Mouse (Mus musculus) spleen, embryonic (tissue): ENCODE measurements at regions not wholly inside any gene's neighbourhood (a gene's known extent, or its start where the extent isn't known, plus 50 kb on each side); places are given as distances from the start of the nearest gene placed in this dataset.

ENCODE experiments used
- CTCF ChIA-PET: fragments of 350-600 bp; sonication (Branson Sonifier 250); formaldehyde crosslinking; loops from one replicate; lab custom pipeline; 2022; lab: Charles Lee

DNA sequence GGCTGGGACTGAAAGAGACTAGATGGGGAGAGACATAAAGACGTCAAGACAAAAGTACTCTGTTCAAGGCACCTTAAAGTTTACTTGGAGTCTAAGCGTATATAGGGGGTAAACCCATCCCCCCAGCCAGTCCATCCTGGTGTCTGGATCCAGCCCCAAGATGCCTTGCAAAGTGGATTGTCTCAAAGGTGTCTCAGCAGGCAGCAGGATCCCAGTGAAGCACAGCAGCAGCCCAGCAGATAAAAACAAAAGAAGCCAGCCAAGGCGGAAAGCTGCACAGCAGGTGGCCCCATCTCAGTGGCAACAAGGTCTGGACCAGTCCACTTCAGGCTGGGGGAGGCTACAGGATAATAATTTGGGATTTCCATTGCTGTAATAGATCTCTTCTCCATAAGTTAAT is 72.0 kb upstream of the Col5a2 start:
- CTCF ChIA-PET, result no interaction called here

DNA sequence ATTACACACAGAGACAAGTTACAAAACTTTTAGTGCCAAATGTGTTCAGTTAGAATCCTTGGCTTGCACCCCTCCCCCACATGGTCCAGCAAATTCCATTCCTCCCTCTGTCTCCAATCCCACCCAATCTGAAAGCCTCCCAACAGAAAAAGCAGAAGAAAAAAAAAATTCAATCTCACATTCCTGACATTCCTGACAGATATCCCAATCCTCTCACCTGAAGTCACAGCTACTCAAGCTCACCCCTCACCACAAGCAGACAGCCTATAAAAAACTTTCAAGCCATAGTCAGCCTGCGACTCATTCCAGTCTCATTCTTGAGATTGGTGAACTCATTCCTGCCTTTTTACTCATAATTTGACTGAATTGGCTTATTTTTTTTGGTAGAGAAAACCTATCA is 77.4 kb upstream of the Col5a2 start:
- CTCF ChIA-PET, result no interaction called here

DNA sequence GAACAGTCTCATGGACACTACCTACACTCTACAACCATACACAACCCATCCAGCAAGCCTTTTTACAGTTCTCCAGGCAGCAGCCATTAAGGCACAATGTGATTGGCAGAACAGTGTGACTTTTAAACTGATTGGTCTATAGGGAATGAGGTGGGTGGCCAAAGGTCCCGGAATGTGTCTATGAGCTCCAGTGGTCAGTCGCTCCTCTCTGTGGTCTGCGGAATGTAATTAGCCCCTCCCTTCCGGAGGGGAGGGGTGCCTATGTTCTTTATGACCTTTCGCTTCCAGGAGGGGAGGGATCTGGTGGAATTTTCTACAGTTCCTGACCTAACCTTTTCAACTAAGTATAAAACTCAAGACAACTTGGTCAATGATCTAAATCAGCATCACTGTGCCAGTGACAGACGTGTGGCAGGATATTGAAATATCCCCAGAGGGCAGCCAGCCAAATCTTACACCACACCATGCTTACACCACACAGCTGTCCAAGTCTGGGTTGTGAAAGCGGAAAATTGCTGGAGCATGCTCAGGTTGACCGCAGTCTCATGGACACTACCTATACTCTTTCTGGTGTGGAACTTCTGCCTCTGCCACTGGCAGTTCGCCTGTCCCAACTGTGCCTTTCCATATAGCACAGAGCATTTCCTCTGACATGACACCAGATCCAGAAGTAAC is 84.4 kb upstream of the Col5a2 start:
- CTCF ChIA-PET, result no interaction called here

DNA sequence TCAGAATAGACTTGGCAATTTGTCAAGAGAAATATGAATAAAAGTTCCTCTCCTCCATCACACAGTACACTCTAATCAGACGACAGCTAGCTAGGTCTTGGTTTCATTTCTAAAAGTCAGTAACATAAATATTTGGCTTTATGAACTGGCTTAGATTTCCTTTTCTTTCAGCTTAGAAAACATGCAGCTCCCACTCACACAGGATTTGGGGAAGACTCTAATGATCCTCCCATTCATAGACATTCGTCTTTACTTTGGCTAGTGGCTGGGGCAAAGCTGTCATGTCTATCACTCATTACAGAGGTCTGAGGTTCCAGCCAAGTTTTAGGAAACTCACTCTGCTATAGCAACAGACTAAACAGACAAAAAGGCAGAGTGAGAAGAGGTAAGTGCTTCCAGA is 94.2 kb upstream of the Col5a2 start:
- CTCF ChIA-PET, result no interaction called here

DNA sequence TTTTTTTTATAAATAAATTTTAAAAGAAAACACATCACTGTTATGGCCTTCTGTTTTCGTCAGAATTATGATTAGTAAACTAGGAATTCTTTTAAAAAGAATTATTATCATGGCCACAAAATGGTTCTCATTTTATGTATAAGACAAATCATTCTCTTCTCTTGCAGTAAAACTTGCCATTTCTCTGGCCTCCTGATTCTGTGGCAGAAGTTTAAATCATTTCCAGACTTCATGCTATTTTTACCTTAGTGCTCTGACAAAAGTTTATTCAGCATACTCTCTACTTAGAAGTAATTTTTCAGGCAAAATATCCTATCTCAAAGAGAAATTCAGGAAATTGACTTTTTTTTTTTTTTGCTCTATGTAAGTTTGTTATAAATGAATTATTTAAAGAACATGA is 96.3 kb upstream of the Col5a2 start:
- CTCF ChIA-PET, result no interaction called here

DNA sequence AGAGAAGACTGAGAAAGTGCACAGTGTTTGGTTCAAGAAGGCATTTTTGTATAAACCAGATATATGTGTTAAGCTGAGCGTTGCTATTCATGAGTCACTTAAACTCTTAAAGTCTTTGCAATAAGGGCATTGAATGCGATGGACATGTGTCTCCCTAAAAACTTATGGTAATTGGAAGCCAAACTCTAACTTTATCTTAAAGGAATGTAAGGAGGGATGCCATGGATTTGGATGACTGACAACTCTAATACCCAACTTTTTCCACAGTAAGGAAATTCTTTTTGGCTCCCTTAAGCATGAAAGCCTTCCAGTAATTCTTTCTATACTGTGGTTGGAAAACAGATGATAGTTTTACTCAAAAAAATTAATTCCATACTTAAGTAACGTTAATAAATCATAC is 96.9 kb upstream of the Col5a2 start:
- CTCF ChIA-PET, result no interaction called here

DNA sequence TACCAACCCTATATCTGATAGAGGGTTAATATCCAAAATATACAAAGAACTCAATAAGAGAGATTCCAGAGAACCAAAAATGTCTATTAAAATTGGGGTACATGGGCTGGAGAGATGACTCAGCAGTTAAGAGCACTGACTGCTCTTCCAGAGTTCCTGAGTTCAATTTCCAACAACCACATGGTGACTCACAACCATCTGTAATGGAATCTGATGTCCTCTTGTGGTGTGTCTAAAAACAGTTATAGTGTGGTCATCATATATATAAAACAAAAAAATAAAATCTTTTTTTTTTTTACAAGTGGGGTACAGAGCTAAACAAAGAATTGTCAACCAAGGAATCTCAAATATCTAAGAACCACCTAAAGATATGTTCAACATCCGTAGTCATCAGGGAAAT is 102.5 kb upstream of the Col5a2 start:
- CTCF ChIA-PET, result no interaction called here

DNA sequence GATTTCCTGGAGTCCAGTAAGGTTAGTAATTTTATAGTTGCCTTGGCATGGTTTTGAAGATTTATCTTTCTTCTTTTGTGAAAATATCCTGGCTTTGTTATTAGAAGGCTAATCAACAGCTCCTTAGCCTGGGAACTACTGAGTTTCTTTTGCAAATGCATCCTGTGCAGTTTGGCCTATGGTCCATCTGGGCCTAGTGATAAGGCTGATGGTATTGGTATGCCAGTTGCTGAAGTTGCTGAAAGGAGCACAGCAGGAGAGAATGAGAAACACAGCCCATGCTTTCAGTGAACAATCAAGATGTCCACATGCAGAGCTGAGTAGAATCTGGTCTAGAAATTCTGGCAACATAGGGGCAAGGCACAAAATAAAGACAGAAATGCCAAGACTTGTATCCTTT is 105.2 kb upstream of the Col5a2 start:
- CTCF ChIA-PET, result no interaction called here

DNA sequence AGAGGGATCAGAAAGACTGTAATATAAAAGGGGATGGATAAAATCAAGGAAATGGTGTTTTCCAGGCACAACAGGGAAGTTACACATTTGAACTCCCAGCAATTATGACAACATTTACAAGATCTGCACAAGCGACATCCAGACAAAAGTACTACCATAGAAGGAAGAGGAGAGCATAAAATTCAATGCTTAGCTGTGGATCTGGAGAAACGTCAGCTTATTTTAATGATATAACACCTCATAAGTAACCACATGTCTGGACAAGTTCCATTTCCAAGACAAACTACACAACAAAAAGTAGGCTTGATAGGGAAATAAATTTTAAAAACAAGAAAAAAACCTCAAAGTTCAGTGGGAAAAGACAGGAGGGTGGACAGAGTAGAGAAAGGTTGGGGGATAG is 115.9 kb upstream of the Col5a2 start:
- CTCF ChIA-PET, result no interaction called here

DNA sequence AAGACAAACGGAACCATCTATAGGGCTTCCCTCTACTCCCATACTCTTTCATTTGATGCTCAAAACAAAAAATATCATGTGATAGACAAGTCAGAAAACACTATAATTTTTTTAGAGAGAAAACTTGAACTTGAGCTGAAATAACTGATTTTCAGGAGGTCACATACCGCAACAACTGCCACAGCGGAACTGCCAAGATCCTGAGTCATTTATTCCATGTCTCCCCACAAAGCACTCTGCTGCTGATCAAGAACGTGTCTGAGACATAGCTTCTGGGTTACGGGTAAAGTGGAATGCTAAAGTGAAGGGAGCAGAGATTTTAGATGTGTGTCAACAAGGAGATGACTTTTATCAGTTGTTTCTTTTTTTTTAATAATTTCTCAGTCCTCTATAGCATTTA is 122.8 kb upstream of the Col5a2 start:
- CTCF ChIA-PET, result no interaction called here

DNA sequence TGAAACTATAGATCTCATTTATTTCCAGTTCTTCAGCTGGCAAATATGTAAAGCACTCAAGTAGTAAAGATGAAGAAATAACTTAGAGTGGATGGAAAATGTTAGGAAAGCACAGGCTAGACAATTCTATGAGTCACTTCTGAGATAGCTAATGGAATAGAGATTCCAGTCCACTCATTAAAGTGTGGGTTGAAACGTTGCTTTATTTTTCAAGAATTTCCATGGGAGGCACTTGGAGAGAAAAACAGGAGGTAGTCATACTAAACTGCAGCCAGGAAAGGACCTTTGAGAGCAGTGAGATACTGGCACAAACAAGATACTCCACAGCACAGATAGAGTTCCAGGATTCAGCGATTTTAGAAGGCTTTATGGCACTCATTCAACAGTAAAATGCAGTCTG is 123.7 kb upstream of the Col5a2 start:
- CTCF ChIA-PET, result no interaction called here

DNA sequence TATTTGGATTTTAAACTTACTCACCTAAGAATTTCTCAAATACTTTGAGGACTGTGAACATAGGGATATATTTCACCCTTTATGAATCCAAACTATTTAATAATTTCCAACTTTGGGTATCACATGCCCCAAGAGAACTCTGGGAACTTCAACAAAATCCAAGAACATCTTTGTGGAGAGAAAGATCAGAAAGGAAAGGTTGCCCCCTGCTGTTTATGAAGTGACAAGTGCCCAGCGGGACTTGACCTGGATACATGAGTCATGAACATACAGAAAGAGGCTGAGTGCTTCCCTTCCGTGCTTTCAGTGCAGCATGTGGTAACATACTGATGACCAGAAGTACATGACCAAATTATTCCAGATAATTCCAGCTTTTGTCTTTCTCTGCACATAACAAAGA is 124.8 kb upstream of the Col5a2 start:
- CTCF ChIA-PET, result interaction anchor here (0.6 kb wide), 1 partner anchor 327 kb away, joined by 3 read pairs; no protein-coding TSS in a partner anchor

DNA sequence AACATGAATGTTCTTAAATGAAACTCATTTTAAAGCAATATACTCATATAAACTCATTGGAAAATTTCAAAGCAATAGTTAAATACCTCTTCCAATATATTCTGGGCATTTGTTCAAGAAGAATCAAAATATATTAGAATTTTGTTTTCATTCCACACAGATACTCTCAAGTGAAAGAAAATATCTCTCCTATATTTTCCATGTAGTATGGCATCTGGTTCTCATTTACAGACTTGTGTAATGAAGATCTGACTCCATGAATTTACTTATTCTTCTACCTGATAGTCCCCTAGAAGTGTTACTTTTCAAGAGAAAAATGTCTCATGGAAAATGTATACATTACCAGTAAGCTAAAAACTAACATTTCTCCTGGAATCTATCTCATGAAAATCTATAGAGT is 144.2 kb upstream of the Col5a2 start:
- CTCF ChIA-PET, result no interaction called here

DNA sequence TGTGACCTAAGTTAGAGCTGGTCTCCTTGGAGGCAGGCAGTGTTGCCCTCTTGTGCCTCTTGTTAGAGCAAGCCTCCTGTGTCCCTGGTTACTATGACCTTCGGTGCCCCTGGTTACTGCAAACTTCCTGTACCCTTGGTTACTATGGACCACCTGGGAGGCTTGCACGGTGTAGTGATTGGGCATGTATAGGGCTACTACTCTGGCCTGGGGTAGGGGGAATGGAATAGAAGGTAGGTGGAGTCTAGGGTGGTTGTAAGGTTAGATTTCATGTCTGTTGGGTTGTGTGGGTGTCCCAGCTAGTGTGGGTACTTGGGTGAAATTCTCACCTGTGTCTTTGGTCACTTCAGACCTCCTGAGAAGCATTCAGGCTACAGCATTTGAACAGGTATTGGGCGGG is 141.7 kb upstream of the Wdr75 start:
- CTCF ChIA-PET, result no interaction called here

DNA sequence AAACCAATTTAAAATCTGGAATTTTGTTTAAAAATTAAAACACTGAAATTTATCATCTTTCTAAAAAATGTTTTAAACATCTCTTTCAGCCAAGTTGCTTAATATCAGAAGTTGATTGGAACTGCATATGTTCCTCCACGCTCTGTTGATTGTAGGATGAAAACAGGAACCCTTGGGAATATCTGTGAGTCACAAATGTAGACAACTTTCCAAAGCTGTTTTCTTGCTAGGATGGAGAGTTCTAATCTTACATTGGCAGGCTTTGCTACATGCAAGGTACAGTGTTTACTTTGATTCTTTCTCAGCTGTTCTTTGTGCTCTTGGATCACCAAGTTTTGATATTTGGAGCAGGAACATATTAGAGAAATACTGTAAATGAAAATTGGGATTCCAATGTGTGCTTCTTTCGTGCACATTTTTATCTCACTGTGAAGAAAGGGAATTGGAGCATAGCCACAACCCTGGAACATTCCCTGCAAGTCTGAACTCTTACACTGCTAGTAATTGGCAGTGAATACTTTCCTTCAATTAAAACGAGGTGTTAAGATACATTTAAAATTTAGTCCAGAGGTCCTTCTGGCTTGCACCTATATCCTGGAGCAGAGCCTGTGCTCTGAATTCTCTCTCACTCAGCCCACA is 131.0 kb upstream of the Wdr75 start:
- CTCF ChIA-PET, result no interaction called here

DNA sequence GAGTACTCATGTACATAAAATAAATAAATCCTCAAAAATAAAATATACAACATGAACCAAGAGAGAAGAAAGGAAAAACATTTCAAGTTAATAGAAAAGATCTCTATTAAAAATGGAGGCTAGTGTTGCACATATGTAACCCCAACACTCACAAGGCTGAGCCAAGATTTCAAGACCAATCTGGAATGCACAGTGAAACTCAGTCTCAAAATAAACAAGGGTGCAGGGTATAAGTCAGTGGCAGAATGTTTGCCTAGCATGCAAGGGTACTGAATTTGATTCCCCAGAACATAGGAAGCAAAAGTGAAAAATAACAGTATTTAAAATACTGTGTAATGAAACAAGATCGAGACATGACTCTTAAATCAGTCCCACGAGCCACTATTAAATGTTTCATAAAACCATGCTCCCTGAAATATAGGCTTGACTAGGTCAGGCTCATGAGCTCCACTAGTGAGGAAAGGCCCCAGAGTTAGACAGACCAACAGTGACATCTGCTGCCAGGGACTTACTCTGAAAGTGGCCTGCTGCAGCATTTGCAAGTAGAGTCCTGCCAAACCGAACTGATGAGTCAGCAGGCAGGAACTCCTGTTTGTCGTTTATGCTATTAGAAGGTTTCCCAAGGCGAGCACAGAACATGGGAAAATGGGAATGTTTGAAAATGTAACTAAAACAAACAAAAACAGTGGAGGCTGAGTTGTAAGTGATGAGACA is 122.4 kb upstream of the Wdr75 start:
- CTCF ChIA-PET, result no interaction called here

DNA sequence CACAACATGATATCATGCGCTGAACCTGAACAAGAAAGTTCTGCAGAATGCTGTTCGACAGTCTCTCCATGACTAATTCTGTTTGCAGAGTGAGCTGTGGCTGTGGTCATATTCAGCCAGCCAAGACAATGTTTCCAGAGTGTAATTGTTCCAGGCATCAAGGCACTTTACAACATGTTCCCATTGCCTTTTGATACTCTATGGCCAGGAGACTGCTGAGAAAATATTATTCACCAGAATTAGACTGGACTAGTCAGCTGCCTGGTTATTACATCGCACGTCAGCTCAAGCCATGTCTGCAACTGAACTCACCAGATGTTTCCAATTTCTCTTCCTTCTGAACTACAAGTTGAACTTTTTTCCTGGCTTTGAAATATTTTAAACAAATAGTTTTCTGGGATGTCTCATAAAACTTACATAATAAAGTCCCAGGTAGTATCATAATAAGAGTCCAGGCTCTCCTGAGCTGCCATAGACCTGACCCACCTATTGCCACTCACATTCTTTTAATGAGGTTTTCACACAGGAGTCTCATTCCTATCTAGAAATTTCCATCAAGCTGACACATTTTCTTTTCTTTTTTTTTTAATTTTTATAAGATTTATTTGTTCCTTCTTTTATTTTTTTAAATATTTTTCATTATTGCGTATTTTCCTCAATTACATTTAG is 119.1 kb upstream of the Wdr75 start:
- CTCF ChIA-PET, result no interaction called here

DNA sequence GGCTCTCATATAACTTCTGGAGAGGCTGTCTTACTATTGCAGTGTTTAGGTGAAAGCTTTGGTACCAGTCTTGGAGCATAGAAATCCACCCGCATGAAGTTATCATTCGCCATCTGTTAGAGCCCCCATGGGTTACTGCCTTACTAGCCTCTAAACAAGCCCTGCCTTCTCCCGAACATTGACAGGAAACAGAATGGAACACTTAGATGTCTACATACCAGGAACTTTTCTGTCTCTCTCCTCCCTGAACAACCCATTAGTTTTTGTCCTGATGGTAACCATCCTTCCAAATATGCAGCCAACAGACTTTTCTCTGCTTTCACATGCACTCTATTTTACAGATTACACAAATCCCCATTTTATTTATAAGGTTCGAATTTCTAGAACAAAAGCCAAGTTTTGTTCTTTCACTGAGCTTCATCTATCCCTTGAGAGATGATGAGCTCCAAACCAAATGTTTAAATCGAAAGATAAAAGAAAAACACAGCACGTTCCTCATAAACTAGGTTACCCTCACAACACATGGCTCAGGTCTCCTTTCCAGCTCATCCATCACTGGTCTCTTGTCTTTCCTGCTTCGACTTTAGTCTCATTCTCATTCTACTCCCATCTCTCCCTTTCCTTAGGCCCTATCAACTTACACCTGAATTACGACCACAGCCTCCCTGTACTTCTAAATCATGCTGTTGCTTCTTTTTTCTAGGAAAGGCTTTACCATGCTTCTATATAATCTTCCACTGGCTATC is 114.8 kb upstream of the Wdr75 start:
- CTCF ChIA-PET, result no interaction called here

DNA sequence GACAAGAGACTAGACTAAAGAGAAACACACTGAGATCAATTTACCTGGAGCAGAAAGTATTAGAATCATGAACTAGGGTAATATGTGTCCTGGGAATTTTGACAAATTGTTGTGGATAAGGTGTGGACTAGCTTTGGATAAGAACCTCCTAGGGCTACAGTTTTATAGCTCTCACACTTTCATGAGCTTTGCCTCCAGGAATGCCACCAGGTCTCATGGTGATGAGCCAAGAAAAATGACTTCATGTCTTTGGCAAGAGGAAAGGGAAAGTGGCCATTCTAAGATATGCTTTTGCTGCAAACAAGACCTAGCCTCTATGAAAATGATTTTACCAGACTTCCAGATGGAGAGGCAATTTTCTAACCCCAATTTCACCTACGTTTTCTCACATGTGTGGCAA is 94.1 kb upstream of the Wdr75 start:
- CTCF ChIA-PET, result no interaction called here

DNA sequence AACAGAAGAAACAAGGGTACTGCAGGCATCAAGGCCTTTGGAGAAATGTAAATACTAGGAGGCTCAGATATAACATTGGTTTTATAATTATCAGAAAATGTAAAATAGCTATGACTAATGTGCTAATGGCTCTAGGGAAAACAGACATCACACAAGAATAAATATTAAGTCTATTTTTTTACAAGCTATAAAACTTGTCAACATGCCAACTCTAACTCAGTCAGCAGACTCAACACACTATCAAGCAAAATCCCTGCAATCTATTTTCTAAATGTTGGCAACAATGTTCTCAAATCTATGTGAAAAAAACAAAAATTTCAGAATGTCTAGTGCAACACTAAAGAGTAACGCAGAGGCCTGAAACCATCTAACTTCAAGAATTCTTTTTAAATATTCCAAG is 93.5 kb upstream of the Wdr75 start:
- CTCF ChIA-PET, result no interaction called here

DNA sequence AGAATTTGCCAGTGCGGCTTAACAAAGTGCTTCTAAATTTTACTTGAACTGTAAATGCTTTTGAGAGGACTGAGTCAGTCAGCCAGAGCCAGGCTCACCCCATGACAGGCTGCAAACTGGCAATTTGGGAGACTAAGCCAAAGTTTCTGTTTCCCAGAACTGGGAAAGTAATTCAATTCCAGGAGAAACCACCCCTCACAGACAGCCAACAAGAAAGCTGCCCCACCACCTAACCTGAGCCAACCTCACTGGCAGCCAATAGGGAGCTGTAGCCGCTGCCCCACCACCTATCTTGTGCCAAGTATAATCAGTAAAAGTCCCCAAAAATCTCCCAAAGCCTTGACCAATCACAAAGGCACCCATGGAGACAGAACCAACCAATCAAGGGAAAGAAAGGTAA is 71.6 kb upstream of the Wdr75 start:
- CTCF ChIA-PET, result no interaction called here

DNA sequence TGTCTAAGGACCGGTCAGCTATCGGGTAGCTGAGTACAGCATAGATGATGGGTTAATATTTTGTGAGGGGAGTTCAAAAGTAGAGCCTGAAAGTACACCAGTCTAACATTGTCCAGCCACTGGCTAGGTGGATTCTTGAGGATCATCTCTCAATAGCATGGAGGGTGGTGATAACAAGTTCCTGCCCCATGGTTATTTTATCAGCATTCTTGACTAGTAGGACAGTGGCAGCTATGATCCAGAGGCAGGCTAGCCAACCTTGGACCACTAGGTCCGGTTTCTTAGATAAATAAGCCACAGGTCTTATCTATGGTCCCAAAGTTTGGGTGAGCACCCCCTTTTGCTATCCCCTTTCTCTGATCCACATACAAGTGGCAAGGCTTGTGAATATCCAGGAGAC is 62.0 kb upstream of the Wdr75 start:
- CTCF ChIA-PET, result no interaction called here
